Mouse (Mus musculus): Measurements from ENCODE around the gene Dhx16. TPM values are rescaled to one million over a fixed set of nuclear protein-coding genes. Genes with fewer than 3 reads are reported as not detected.
A peak's percentile ranks its signal among the peaks of the same experiment; 100 is the strongest.

Dhx16 gene
- polyA plus RNA-seq, 1 experiment from 2014 or later: 23.8 TPM

DNA sequence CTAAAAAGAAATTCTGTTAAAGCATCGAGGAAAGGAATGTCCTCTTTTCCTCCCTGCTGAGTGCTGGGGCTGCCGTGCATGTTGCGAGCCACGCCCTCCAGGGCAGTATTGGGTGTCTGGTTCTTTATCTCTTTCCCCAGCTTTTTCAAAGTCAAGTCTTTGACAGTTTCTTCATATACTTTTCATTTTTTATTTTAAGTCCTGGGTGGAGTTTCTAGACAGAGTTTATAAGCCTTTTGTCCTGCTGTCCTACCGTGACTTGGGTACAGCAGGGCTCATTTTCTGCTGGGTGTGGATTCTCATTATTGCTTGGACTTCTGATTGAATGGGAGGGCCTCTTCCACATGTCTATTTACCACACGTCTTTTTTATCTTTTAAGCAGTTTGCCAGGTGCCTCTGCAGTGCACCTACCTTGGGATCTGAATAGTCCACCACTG is 40.3 kb downstream of the Dhx16 start:
- peaks cover 11% of the 10 kb centered on the region for H3K36me3 ChIP-seq (ENCODE audit: control insufficient read depth, insufficient read depth, low read length)
- peak overlapping the region; percentile 14 for H3K4me3 ChIP-seq (ENCODE audit: low read depth, low read length)
- peaks cover 15% of the 10 kb centered on the region for H3K4me1 ChIP-seq (ENCODE audit: control insufficient read depth, insufficient read depth, low read length)
- WGBS (ENCODE audit: insufficient replicate concordance): 47% methylated on average over 6 of the region's 6 CpGs
- H3K27me3 ChIP-seq (ENCODE audit: control insufficient read depth, insufficient read depth, low read length): no peaks in the 10 kb centered on the region
- H3K9me3 ChIP-seq (replicated peaks; ENCODE audit: control insufficient read depth, low read length): no peaks in the 10 kb centered on the region
- peak overlapping the region; percentile 93 for H3K27ac ChIP-seq (ENCODE audit: low read depth, low read length)
- ATAC-seq (replicated peaks; ENCODE audit: insufficient number of reproducible peaks, low FRiP score, low TSS enrichment): no peak
- H3K4me2 ChIP-seq: peak overlapping the region; percentile 98
- peak overlapping the region; percentile 99 for H3K9ac ChIP-seq (ENCODE audit: low read depth, low read length)

DNA sequence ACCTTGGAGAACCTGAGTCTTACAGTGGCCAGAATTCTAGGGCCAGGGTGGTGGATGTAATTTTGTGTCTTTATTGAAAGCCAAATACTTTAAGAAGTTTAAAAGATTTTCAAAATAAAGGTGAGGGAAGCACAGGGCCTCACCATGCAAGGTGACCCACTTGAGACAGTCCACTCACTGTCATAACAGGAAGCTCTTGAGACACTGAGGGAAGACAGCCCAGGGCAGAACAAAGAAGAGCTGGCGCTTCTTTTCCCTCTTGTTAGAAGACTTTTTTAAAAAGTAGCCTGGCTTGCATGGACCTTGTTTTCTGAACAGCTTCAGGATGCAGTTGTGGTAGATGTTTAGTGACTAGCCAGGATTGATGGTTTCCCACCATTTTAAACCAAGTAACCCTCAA is 40.8 kb downstream of the Dhx16 start:
- Histone ChIP-seq H3K27me3 (ENCODE audit: control insufficient read depth, insufficient read depth, low read length) (no peaks in the 10 kb centered on the region), H3K4me3 (ENCODE audit: low read depth, low read length) (peak overlapping the region; percentile 14), H3K27ac (ENCODE audit: low read depth, low read length) (peak overlapping the region; percentile 93), H3K4me1 (ENCODE audit: control insufficient read depth, insufficient read depth, low read length) (peaks cover 10% of the 10 kb centered on the region), H3K36me3 (ENCODE audit: control insufficient read depth, insufficient read depth, low read length) (peaks cover 15% of the 10 kb centered on the region), H3K4me2 (peak overlapping the region; percentile 98), H3K9me3 (replicated peaks; ENCODE audit: control insufficient read depth, low read length) (no peaks in the 10 kb centered on the region), H3K9ac (ENCODE audit: low read depth, low read length) (peak overlapping the region; percentile 99; the same call in 1 of the 2 replicates)
- WGBS (ENCODE audit: insufficient replicate concordance): 67% methylated on average over 1 of the region's 1 CpGs
- ATAC-seq (replicated peaks; ENCODE audit: insufficient number of reproducible peaks, low FRiP score, low TSS enrichment): no peak

DNA sequence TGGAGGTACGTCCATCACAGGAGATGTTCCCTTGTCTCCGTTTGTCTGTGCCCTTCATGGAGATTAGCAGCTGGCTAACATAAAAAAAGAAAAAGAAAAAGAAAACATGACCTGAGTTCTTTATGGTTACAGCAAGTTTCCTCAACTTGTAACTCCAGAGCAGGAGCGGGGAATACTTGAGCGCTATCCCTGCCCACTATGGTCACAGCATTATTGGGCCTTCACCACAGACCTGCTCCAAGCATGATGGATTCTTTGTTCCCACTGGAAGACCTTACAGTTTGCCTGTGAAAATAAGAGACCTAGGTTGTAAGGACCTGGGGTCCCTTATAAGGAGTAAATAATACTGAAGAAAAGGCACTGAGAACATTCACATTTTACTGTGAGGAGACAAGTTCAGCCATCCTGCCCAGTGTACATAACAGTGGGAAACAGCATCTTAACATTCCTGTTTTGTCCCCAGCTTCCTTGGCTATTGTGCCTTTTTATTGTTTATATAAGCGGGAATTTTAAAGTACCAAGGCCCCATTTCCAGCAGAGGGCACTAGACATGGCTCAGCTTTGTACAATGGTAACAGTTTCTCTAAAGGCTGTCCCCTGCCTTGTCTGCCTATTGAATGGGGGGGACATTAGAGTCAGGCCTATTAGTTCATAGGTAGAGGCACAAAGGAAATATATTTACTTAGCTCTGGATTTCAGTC is 41.4 kb downstream of the Dhx16 start:
- Histone ChIP-seq H3K27ac (ENCODE audit: low read depth, low read length) (peak overlapping the region; percentile 93), H3K36me3 (ENCODE audit: control insufficient read depth, insufficient read depth, low read length) (peaks cover 15% of the 10 kb centered on the region), H3K27me3 (ENCODE audit: control insufficient read depth, insufficient read depth, low read length) (no peaks in the 10 kb centered on the region), H3K9me3 (replicated peaks; ENCODE audit: control insufficient read depth, low read length) (no peaks in the 10 kb centered on the region), H3K4me3 (ENCODE audit: low read depth, low read length) (no peak overlapping the region), H3K4me1 (ENCODE audit: control insufficient read depth, insufficient read depth, low read length) (peaks cover 8% of the 10 kb centered on the region), H3K9ac (ENCODE audit: low read depth, low read length) (no peak overlapping the region), H3K4me2 (no peak overlapping the region; the same call in 1 of the 2 replicates)
- WGBS (ENCODE audit: insufficient replicate concordance): 82% methylated on average over 5 of the region's 5 CpGs
- ATAC-seq (replicated peaks; ENCODE audit: insufficient number of reproducible peaks, low FRiP score, low TSS enrichment): no peak

DNA sequence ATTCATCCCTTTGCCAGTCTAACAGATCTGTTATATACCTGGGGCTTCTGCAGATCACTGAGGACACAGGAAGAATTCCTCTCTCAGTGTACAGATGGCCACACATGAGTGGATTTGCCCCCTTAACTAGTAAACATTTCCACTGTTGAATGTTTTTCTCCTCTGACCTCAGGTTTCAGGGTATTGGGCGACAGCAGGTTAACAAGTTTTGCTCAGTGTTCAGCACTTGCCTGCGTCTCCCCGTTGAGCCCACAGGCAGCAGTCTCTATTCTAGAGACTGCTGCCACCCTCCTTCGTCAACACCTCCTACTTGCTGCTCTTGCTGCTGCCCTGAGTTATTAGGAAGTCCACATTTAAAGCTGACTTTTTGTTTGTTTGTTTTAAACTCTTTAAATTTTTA is 42.1 kb downstream of the Dhx16 start:
- Histone ChIP-seq H3K9ac (ENCODE audit: low read depth, low read length) (no peak overlapping the region), H3K4me3 (ENCODE audit: low read depth, low read length) (no peak overlapping the region), H3K27ac (ENCODE audit: low read depth, low read length) (no peak overlapping the region), H3K9me3 (replicated peaks; ENCODE audit: control insufficient read depth, low read length) (no peaks in the 10 kb centered on the region), H3K27me3 (ENCODE audit: control insufficient read depth, insufficient read depth, low read length) (no peaks in the 10 kb centered on the region), H3K4me2 (no peak overlapping the region), H3K36me3 (ENCODE audit: control insufficient read depth, insufficient read depth, low read length) (peaks cover 21% of the 10 kb centered on the region), H3K4me1 (ENCODE audit: control insufficient read depth, insufficient read depth, low read length) (peaks cover 8% of the 10 kb centered on the region)
- 81% methylated on average over 4 of the region's 4 CpGs for WGBS (ENCODE audit: insufficient replicate concordance)
- ATAC-seq (replicated peaks; ENCODE audit: insufficient number of reproducible peaks, low FRiP score, low TSS enrichment): no peak

DNA sequence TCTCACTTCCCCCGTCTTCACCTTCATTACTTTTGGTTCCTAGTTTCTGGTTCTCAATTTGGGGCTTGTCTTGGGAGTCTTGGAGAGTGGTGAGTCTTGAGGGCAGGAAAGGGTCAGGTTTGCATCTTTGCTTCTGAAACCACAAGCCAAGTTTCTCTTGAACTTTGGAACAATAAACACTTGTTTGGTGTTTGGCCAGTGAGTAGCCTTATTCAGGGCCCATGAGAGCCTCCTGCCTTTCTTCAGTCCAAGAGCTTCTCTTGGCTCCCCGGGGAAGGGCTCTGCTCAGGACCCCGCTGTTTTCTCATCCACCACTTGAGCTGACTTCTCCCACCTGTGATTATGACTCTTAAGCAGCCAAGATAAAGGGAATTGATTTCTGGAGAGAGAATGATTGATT is 42.9 kb downstream of the Dhx16 start:
- H3K9ac ChIP-seq (ENCODE audit: low read depth, low read length): no peak overlapping the region
- H3K27me3 ChIP-seq (ENCODE audit: control insufficient read depth, insufficient read depth, low read length): no peaks in the 10 kb centered on the region
- no peaks in the 10 kb centered on the region for H3K9me3 ChIP-seq (replicated peaks; ENCODE audit: control insufficient read depth, low read length)
- H3K4me3 ChIP-seq (ENCODE audit: low read depth, low read length): no peak overlapping the region
- peaks cover 8% of the 10 kb centered on the region for H3K4me1 ChIP-seq (ENCODE audit: control insufficient read depth, insufficient read depth, low read length)
- no peak overlapping the region for H3K4me2 ChIP-seq
- peaks cover 24% of the 10 kb centered on the region for H3K36me3 ChIP-seq (ENCODE audit: control insufficient read depth, insufficient read depth, low read length)
- WGBS (ENCODE audit: insufficient replicate concordance): 88% methylated on average over 3 of the region's 3 CpGs
- no peak overlapping the region for H3K27ac ChIP-seq (ENCODE audit: low read depth, low read length)
- no peak for ATAC-seq (replicated peaks; ENCODE audit: insufficient number of reproducible peaks, low FRiP score, low TSS enrichment)

DNA sequence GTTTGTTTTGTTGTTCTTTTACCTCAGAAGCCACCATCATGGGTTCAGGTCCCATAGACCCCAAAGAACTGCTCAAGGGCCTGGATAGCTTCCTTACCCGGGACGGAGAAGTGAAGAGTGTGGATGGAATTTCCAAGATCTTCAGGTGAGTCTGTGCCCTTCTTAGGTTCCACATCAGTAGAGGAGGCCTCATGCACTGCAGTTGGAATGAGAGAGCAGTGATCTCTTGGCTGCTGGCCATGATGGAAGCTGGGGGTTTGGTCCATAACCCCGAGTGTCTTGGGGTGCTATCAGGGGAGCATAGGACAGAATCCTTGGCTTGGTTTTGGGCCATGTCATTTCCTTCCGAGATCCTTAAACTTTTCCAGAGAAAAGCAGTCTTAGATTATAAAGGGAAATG is 43.7 kb downstream of the Dhx16 start:
- no peak overlapping the region for H3K27ac ChIP-seq (ENCODE audit: low read depth, low read length)
- WGBS (ENCODE audit: insufficient replicate concordance): 91% methylated on average over 4 of the region's 4 CpGs
- peaks cover 29% of the 10 kb centered on the region for H3K36me3 ChIP-seq (ENCODE audit: control insufficient read depth, insufficient read depth, low read length)
- no peak overlapping the region for H3K4me3 ChIP-seq (ENCODE audit: low read depth, low read length)
- no peak for ATAC-seq (replicated peaks; ENCODE audit: insufficient number of reproducible peaks, low FRiP score, low TSS enrichment)
- H3K9me3 ChIP-seq (replicated peaks; ENCODE audit: control insufficient read depth, low read length): no peaks in the 10 kb centered on the region
- H3K27me3 ChIP-seq (ENCODE audit: control insufficient read depth, insufficient read depth, low read length): no peaks in the 10 kb centered on the region
- H3K9ac ChIP-seq (ENCODE audit: low read depth, low read length): no peak overlapping the region
- peaks cover 8% of the 10 kb centered on the region for H3K4me1 ChIP-seq (ENCODE audit: control insufficient read depth, insufficient read depth, low read length)
- H3K4me2 ChIP-seq: no peak overlapping the region

DNA sequence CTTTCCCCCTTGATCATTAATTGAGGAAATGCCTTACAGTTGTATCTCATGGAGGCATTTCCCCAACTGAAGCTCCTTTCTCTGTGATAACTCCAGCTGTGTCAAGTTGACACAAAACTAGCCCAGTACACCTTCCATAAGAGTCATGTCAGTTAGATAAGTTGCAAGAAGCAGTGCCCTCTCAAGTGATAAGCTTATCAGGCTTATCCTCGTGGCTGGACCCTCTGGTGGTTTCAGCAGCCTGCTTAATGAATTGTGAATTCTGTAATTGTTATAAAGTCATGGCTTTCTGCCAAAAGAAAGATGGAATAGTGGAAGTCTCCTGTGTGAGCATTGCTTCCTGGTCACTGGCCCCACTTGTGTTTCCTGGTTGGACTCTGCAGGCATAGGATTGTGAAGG is 47.9 kb downstream of the Dhx16 start:
- no peak for ATAC-seq (replicated peaks; ENCODE audit: insufficient number of reproducible peaks, low FRiP score, low TSS enrichment)
- peaks cover 52% of the 10 kb centered on the region for H3K36me3 ChIP-seq (ENCODE audit: control insufficient read depth, insufficient read depth, low read length)
- H3K27ac ChIP-seq (ENCODE audit: low read depth, low read length): no peak overlapping the region
- no peaks in the 10 kb centered on the region for H3K27me3 ChIP-seq (ENCODE audit: control insufficient read depth, insufficient read depth, low read length)
- WGBS (ENCODE audit: insufficient replicate concordance): 15% methylated on average over 1 of the region's 1 CpGs
- H3K4me3 ChIP-seq (ENCODE audit: low read depth, low read length): no peak overlapping the region
- H3K9me3 ChIP-seq (replicated peaks; ENCODE audit: control insufficient read depth, low read length): no peaks in the 10 kb centered on the region
- H3K4me2 ChIP-seq: no peak overlapping the region
- no peak overlapping the region for H3K9ac ChIP-seq (ENCODE audit: low read depth, low read length)
- H3K4me1 ChIP-seq (ENCODE audit: control insufficient read depth, insufficient read depth, low read length): no peaks in the 10 kb centered on the region

DNA sequence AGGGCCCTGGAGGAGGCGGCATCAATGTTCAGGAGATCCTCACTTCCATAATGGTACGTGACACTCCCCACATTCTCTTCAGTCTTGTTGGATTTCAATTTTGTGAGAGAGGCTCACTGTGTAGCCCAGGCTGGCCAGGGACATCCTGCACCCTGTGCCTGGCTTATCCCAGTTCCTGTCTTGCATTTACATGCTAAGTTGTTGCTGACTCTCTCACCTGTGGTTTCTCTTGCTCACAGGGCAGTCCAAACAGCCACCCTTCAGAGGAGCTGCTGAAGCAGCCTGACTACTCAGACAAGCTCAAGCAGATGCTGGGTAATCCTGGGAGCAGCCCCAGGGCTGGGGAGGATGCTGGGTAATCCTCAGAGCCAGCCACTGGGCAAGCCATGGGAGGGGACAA is 49.9 kb downstream of the Dhx16 start:
- no peak overlapping the region for H3K9ac ChIP-seq (ENCODE audit: low read depth, low read length)
- no peaks in the 10 kb centered on the region for H3K4me1 ChIP-seq (ENCODE audit: control insufficient read depth, insufficient read depth, low read length)
- H3K9me3 ChIP-seq (replicated peaks; ENCODE audit: control insufficient read depth, low read length): no peaks in the 10 kb centered on the region
- no peak overlapping the region for H3K27ac ChIP-seq (ENCODE audit: low read depth, low read length)
- no peak overlapping the region for H3K4me2 ChIP-seq
- no peak for ATAC-seq (replicated peaks; ENCODE audit: insufficient number of reproducible peaks, low FRiP score, low TSS enrichment)
- H3K4me3 ChIP-seq (ENCODE audit: low read depth, low read length): no peak overlapping the region
- H3K27me3 ChIP-seq (ENCODE audit: control insufficient read depth, insufficient read depth, low read length): no peaks in the 10 kb centered on the region
- peaks cover 46% of the 10 kb centered on the region for H3K36me3 ChIP-seq (ENCODE audit: control insufficient read depth, insufficient read depth, low read length)
- 95% methylated on average over 2 of the region's 2 CpGs for WGBS (ENCODE audit: insufficient replicate concordance)

DNA sequence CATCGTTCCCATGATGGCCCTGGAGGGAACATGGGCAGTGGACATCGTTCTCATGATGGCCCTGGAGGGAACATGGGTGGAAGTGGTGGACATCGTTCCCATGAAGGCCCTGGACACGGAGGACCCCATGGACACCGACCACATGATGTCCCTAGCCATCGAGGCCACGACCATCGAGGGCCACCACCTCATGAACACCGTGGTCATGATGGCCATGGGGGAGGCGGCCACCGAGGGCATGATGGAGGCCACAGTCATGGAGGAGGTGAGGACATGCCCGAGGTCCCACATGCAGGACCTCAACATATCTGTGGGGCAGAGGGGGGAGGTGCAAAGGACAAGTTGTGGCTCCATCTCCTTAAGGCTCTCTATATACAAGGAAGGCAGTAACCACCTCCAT is 51.0 kb downstream of the Dhx16 start:
- WGBS (ENCODE audit: insufficient replicate concordance): 94% methylated on average over 12 of the region's 12 CpGs
- no peak; the same call in 1 of the 2 replicates for ATAC-seq (replicated peaks; ENCODE audit: insufficient number of reproducible peaks, low FRiP score, low TSS enrichment)
- H3K9ac ChIP-seq (ENCODE audit: low read depth, low read length): no peak overlapping the region

More for the DNA sequence above, 51.0 kb downstream of the Dhx16 start:
- Histone ChIP-seq H3K4me3 (ENCODE audit: low read depth, low read length) (no peak overlapping the region), H3K27me3 (ENCODE audit: control insufficient read depth, insufficient read depth, low read length) (no peaks in the 10 kb centered on the region), H3K4me2 (no peak overlapping the region), H3K9me3 (replicated peaks; ENCODE audit: control insufficient read depth, low read length) (no peaks in the 10 kb centered on the region), H3K4me1 (ENCODE audit: control insufficient read depth, insufficient read depth, low read length) (no peaks in the 10 kb centered on the region), H3K27ac (ENCODE audit: low read depth, low read length) (no peak overlapping the region), H3K36me3 (ENCODE audit: control insufficient read depth, insufficient read depth, low read length) (peaks cover 40% of the 10 kb centered on the region)

Data from heart, embryonic 11.5 days (tissue).